Mouse (Mus musculus) left cerebral cortex, postnatal 36 days (tissue): ENCODE measurements around the gene Plxna4. TPM values are rescaled to one million over a fixed set of nuclear protein-coding genes. Genes with fewer than 3 reads are reported as not detected.

Experiments used
- DNase-seq, 2 experiments: peaks; one replicate each; pipeline ENCODE4 v3.0.0; 2021 to 2022; ENCODE audit warnings: low spot score in 2 of 2, mixed read lengths in 1 of 2
- intact Hi-C: fragments of 180-260 bp; cut with DNase I; formaldehyde crosslinking; loops from one replicate; pipeline ENCODE4 v1.15.1; 2025
- total RNA-seq, 2 experiments: library from RNA; stranded (reverse); gene quantifications; 2 replicates each; pipeline ENCODE4 v1.2.3; 2021

The Plxna4 gene
- 10 to 100 TPM; 62.9 to 70.2 TPM for total RNA-seq

DNA sequence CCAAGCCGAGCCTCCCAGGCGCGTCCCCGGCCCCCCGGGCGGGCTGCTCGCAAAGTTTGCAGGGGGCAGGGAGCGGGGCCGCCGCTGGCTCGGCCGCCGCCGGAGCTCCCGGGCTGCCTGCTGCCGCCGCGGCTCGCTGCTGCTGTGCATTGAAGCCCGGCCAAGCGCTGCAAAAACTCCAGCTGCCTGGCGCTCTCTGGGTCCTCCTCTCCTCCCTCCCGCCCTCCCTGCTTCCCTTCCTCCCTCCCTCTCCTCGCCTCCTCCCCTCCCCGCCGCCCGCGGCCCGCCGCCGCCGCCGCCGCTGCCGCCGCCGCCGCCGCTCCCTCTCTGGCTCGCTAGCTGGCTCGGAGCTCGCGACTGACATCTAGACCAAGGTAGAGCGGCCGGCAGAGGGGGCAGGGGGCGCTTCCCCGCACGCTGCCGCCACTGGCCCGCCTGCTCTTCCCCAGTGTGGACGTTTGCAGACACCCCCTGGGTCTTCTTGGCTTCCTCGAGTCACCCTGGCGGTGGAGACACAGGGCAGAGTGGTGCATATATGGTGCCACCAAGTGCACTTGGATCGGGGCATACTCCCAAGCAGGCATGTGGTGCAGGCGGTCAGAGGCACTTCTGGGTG lies at the start of gene Plxna4:
Gene Plxna4 (minus strand): TSS at position 137 of the 616 bp plus-strand sequence.
- intact Hi-C loops, result loop anchor here (2.0 to 10.0 kb wide), 5 partner anchors 111 to 926 kb away; no protein-coding TSS in a partner anchor
- peak; percentile 77 to 83 for DNase-seq

DNA sequence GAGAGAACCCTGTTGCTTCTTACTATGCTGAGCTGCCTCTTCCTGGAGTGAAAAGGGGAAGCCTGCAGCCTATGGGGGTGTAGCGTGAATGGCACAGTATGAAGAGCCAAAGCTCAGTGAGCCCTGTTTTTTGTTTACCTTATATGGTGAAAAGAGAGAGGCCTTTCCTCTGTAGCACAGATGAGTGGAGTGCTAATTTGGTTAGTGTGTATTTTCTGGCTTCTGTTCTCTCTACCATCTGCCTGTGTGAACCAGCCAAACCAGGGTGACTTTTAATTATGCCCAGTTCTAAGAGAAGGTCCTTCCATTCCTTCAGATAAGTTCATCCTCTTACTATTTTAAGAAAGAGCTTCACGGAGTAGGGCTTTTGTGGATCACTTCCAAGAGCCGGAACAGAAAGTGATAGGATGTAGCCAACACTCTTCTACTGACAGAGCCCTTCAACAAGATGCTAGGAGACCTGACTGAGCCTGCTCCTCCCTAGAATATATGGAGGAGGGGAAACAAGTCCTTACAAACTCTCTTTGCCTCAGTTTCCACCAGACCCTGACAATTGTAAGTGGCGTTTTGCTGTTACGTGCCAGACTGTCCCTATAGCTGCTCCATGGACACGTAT lies 49.7 kb upstream of the Plxna4 start:
- peak in 1 of 2 experiments; percentile 13 for DNase-seq
- intact Hi-C loops, result loop anchor here (5.0 kb wide), 1 partner anchor 35 kb away; no protein-coding TSS in a partner anchor

DNA sequence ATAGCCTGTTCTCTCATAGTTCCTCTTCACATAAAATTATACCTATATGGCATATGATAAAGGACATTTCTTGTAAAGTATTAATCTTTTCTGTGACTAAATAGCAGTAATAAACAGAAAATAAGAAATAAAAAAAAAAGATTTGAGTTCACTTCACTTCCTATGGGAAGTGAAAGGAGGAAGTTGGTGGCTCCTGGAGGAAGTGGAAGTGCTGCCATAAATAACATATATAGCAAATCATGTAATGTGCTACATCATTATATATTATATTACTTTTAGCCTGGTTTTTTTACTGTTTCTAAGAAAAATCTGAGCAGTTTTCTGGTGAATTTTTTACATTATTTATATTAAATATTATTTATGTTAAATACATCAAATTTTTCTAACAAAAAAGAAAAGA lies 22.7 kb upstream of the Plxna4 start:
- intact Hi-C loops, result no loop called here
- no peak for DNase-seq

DNA sequence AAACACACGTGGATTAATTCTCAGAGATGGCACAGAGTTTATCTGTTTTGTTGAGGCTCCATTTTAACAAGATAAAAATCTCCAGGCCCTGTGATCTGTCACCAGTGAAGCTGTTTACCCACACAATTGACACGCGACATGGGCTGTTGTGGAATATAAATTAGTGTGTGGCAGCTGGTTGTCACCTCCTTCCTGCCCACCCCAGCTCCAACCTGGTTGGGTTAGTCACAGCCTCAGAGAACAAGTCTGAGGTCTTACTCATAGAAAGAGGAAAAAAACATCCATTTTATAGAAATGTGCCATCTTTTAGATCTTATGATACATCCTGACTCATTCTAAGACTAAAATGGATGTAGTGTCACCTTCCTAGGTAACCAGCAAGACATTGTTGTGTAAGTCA lies 18.8 kb upstream of the Plxna4 start:
- intact Hi-C loops, result loop anchor here (10.0 kb wide), 1 partner anchor 108 kb away; no protein-coding TSS in a partner anchor
- DNase-seq, result no peak

DNA sequence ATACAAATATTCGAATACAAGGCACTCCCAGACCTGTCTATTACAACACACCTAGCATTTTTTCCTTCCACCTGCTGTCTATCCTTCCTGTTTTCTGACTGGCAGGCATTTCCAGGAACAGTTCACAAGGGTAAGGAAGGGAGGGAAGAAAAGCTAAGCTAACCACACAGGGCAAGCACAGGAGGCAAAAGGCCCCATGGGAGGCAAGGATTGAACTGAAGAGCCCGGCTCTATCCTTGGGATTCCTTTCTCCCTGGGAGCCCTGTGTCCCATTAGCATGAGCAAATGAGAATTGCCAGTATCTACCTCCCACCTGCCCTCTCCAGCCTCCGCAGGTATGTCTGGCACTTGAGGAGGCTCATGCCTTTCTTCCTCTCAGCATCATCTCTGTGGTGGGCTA lies 17.6 kb upstream of the Plxna4 start:
- DNase-seq, result no peak
- intact Hi-C loops, result loop anchor here (10.0 kb wide), 1 partner anchor 109 kb away; no protein-coding TSS in a partner anchor

DNA sequence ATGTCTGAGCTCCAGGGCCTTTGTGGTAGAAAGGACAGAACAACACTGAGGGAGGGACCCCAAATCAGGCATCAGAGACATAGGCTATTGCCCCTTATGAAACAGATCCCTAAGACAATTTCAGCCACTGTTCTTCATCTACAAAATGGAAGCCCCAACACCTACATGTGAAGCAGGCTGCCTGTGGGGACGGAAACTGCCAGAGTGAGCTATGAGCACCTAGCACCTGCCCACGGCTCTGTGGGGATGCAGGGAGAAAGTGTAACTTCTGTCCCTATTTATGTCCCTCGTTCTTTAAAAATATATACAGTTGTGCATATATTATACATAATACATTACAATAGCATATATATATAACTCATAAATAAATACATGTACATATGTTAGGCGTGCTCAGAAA lies 16.9 kb upstream of the Plxna4 start:
- intact Hi-C loops, result loop anchor here (5.0 to 10.0 kb wide), 2 partner anchors 32 to 110 kb away; no protein-coding TSS in a partner anchor
- DNase-seq, result peak; percentile 58 to 78

DNA sequence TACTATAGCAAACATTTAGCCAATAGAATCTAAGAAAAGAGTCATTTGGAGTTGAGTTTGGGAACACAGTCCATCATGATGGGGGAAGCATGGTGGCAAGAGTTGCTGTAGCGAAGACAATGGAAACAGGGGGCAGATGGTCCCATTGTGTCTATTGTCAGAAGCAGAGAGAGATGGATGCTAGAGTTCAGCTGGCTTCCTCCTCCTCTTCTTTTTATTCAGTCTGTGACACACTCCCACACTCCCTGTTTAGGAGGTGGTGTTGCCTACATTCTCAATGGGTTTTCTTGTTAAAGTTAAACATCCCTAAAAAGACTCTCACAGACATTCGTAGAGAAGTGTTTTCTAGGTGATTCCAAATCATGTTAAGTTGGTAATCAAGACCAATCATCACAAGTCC lies 14.1 kb upstream of the Plxna4 start:
- intact Hi-C loops, result loop anchor here (5.0 to 10.0 kb wide), 2 partner anchors 35 to 113 kb away; no protein-coding TSS in a partner anchor
- no peak for DNase-seq

DNA sequence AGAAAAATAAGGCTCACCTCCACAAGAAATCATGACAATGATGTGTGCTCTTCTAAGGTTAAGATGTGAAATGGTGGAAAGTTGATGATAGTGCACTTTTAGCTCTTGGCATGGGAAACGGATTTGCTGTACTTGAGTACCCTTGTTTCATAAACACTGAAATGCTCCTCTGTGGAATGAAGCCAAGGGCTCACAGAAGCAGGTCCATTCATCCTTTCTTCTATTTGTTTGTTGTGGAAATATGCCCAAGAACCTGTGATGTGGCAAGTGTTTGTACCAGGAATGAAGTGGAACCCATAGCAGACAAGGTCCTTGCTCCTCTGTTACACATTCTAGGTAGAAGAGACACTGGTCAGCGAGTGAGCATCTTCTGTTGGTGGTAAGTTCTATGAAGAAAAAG lies 13.3 kb upstream of the Plxna4 start:
- intact Hi-C loops, result loop anchor here (5.0 to 10.0 kb wide), 2 partner anchors 36 to 113 kb away; no protein-coding TSS in a partner anchor

DNA sequence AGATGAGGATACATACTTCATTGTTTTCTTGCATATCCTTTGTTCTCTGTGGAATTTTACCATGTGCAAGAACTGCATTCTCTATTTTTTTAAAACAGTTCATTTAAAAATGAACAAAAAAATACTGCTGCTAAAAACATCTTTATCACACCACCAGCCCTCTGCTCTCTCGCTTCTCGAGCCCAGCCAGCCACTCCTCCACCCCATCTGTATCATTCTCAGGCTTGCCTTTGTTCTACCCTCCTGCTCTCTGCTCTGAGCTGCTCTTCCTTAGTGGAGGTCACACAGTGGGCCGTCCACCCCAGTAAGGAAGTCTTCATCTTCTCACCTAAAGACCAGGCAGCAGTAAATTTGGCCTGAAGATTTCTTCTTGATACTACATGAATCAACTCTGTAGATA lies 7.6 kb upstream of the Plxna4 start:
- intact Hi-C loops, result no loop called here
- peak in 1 of 2 experiments; percentile 45 for DNase-seq

More for the DNA sequence above, 13.3 kb upstream of the Plxna4 start:
- no peak for DNase-seq

DNA sequence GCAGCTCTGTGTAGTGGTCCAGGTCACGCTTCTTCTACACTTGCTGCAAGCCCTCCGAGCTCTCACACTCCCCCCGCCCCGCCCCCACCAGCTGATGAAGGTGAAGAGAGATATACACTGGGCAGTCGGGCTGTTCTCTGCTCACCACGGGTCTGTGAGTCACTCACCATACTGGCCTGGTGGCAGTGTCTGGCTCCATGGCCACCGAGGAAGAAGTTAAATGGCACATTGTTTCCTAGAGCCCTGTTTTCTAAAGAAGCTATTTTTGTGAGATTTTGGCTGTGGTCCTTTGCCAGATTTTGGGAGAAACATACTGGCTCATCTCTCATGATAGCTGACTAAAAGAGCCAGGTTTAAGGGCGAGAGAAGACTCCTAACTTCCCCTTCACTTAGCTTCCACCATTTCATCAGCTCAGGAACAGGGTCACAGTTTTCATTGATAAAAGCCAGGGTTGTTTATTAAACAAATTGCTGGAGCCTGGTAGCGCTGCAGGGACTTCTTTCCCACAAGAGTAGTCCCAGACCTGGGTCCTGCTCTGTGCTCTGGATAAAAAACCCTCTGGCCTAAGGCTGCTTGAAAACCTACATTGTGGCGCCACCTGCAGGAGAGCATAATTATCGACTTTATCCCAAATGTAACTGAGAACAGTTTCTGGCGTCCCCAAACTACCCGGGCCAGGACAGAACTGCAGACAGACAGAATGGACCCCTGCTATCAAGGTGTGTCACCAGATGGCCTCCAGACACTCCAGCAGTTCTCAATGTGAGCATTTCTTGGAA lies 3.2 kb upstream of the Plxna4 start:
- intact Hi-C loops, result no loop called here
- peak; percentile 59 to 70 for DNase-seq

DNA sequence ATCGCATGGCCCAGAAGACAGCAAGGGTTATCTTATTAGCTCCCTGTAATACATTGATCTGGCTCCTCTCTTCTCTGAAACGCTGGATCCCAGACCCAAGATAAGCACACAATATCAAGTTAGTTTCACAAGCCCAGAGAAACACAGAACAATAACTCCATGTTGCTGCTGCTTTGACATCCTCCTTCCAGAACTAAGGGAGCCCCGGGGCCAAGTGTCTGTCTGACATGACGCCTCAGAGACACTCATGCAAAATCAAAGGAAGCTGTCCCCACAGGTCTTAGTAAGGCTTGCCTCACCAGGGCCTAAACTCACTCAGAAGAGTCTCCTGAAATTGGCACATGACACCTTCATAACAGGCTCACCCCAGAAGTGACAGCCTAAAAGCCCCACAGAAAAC lies 1.6 kb upstream of the Plxna4 start:
- no peak for DNase-seq
- intact Hi-C loops, result loop anchor here (2.0 to 10.0 kb wide), 5 partner anchors 112 to 927 kb away; no protein-coding TSS in a partner anchor

DNA sequence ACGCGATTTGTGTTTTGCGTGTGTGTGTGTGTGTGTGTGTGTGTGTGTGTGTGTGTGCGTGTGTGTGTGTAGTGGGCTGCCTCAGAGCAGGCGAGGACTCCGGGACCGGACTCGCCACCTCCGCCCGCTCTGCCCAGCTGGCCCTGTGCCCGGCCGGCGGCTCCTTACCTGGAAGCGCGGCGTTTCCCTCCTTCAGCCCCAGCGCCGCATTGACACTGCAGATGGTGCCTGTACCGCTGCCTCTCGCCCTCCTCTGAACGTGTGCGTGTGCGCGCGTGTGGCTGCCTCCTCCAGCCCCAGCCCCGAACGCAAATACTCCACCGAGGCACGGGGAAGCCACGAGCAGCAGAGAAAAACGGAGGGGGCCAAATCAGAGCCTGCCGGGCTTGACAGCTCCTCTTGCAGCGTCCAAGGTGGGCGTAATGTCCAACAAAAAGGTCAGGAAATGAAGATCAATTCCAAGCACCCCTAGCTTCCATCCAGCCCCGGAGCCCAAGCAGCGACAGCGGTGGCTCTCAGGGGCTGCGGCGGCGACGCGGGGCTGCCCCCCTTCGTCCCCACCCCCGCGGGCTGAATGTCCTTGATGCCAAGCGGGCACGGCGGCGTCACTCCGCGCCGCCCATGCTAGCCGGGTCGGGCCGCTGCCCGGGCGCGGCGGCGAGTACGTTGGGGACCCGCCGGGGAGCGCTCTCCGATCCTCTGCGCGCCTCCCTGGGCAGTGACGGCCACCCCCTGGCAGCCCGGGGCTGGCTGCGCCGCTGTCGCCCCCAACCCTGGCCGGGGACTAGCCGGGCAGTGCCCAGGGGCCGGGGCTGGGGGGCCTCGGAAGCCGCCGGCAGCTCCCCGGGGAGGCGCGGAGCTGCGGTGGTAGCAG lies 619 bp downstream of the Plxna4 start:
- DNase-seq, result peak; percentile 73 to 82
- intact Hi-C loops, result loop anchor here (2.0 to 10.0 kb wide), 5 partner anchors 110 to 925 kb away; no protein-coding TSS in a partner anchor

DNA sequence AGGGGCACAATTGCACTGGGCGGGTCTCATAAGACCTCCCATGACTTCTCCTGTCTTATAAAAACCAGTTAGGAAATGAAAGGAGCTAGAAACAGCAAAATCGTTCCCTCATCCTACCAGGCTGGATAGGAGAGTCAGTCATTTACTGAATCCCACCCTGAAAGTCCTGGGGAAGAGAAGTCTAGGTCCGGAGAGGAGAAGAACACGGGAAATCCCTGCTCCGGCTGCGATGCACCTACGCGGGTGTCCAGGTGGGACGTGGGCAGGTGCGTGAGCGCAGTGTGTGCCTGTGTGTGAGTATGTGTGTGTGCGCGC lies 1.2 kb downstream of the Plxna4 start:
- peak in 1 of 2 experiments; percentile 44 for DNase-seq
- intact Hi-C loops, result loop anchor here (5.0 to 10.0 kb wide), 4 partner anchors 109 to 924 kb away; no protein-coding TSS in a partner anchor

DNA sequence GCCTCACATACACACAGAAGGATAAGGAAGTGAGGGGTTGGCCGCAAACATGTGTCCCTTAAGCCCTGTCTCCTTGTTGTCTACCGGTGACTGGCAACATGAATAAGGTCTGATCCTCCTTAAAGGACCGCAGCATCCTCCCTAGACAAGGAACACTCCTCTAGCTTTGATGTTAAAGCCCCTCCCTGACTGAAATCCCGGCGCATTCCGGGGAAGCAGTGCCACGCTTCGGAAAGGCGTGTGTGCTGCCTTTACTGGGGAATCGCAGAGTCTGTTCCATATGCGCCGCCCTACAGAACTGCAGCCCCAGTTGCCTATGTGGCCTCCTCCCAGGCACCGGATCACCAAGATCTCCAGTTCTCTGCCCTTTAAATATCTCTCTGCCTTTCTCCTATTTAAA lies 1.6 kb downstream of the Plxna4 start:
- intact Hi-C loops, result loop anchor here (5.0 to 10.0 kb wide), 4 partner anchors 109 to 924 kb away; no protein-coding TSS in a partner anchor
- DNase-seq, result peak; percentile 69 to 71

DNA sequence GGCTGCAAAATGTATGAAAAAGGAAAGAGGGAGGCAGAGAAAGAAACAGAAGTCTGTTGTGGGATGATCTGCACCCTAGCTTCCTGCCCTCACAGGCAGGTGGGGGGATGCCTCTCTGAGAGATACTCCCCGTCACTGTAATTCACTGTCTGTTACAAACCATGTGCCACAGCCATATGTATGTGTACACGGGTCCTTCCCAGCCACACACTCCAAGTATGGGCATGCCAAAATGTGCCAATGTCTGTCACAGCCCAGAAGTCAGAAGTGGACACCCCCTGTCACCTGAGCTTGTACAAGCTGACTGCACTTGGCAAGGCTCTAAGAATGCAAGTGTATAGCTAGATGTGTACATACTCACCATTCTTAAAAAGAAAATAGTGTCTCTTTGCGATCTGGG lies 2.8 kb downstream of the Plxna4 start:
- intact Hi-C loops, result loop anchor here (5.0 to 10.0 kb wide), 4 partner anchors 108 to 923 kb away; no protein-coding TSS in a partner anchor

DNA sequence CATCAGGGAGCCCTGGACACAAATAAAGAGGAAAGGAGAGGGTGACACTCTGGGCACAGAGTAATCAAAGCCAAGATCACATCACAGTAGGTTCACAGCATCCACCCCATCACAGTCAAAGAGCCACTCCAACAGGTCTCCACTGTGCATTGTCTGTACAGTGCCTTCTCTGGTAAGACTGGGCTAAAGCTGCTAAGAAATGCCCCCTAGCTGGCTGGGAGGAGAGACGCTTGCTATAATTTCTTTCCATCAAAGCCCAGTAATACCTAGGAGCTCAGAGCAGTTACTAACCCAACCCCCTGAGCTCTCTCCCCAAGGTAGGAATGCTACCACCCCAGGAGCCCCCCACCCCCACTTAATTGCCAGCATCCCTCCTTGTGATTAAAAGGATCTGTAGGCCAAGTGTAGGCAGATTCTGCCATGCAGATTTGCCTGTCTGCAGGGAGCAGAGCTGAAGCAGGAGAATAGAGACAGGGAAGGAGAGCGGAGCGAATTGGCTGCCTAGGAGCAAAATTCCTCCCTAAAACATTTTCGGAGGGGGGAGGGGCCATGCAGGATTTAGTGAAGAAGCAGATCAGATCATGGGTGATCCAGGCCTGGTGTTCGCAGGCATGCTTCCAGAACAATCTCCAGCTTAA lies 3.6 kb downstream of the Plxna4 start:
- intact Hi-C loops, result loop anchor here (10.0 kb wide), 1 partner anchor 400 kb away; no protein-coding TSS in a partner anchor
- DNase-seq, result no peak

More for the DNA sequence above, 2.8 kb downstream of the Plxna4 start:
- DNase-seq, result no peak

DNA sequence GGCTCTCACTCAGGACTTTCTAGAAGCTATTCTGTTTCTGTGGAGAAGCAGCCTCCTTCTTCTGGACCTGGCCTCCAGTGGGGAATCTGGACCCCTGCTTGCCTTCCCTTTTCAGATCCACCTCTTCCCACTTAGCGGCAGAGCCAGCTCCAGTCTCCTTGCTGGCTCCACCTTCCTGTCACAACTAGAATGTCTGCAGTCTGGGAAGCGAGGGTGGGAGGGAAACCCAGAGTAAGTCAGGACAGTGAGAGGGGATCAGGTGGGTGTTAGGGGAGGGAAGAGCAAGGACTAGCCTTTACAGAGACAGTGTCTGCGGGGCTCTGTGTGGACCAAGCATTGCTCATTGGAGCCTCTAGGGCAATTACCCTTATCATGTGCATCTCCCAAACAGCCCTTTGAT lies 4.4 kb downstream of the Plxna4 start:
- peak in 1 of 2 experiments; percentile 39 for DNase-seq
- intact Hi-C loops, result loop anchor here (10.0 kb wide), 1 partner anchor 399 kb away; no protein-coding TSS in a partner anchor

DNA sequence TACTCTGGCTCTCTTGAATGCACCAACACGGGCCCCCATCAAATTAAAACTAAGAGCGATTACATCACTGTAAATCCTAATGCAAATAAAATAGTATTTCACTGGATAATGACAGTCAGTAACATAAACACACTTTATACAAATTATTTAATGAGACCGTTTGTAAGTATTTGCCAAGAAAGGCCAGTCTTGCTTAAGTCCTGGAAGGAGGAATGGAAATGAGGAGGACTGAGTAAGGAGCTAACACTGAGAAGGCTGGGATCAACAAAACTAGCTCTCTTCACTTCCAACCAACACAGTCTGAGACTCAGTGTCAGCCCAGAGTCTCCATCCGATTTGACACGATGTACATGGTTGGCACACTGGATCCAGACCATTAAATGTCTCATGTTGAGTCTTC lies 16.5 kb downstream of the Plxna4 start:
- DNase-seq, result no peak
- intact Hi-C loops, result no loop called here
